Mouse (Mus musculus): ENCODE data around the gene Klk11. TPM values are rescaled to one million over a fixed set of nuclear protein-coding genes. Genes with fewer than 3 reads are reported as not detected.

The Klk11 gene
- polyA plus RNA-seq, 1 experiment from 2014 or later, result 1.7 TPM

GRCm38 (mm10) chr7:43785286-43785685 lies 10.9 kb downstream of the Klk11 start:
- no peak overlapping the region for H3K27ac ChIP-seq (ENCODE audit: low read length)
- H3K36me3 ChIP-seq (ENCODE audit: control insufficient read depth, insufficient read depth, low read length), result no peaks in the 10 kb centered on the region
- H3K4me1 ChIP-seq (ENCODE audit: control insufficient read depth, insufficient read depth, low read length), result peaks cover 9% of the 10 kb centered on the region; the same call in 1 of the 2 replicates
- no peak overlapping the region for H3K4me3 ChIP-seq (ENCODE audit: low read length)
- WGBS, result 82% methylated on average over 1 of the region's 1 CpGs
- H3K9ac ChIP-seq (ENCODE audit: low read depth, low read length), result no peak overlapping the region
- peaks cover 5% of the 10 kb centered on the region; the same call in 1 of the 2 replicates for H3K27me3 ChIP-seq (replicated peaks; ENCODE audit: control insufficient read depth, insufficient read depth, low read length)
- no peak for ATAC-seq
- no peak overlapping the region for H3K4me2 ChIP-seq (ENCODE audit: low read depth, low read length)
- H3K9me3 ChIP-seq (ENCODE audit: control insufficient read depth, low read length), result no peaks in the 10 kb centered on the region

- 70% methylated on average over 3 of the region's 3 CpGs for WGBS
- no peak overlapping the region for H3K4me2 ChIP-seq (ENCODE audit: low read depth, low read length)
- H3K4me3 ChIP-seq (ENCODE audit: low read length), result no peak overlapping the region
- no peaks in the 10 kb centered on the region for H3K9me3 ChIP-seq (ENCODE audit: control insufficient read depth, low read length)
- ATAC-seq, result no peak
- H3K4me1 ChIP-seq (ENCODE audit: control insufficient read depth, insufficient read depth, low read length), result no peaks in the 10 kb centered on the region
- H3K9ac ChIP-seq (ENCODE audit: low read depth, low read length), result no peak overlapping the region
- no peaks in the 10 kb centered on the region for H3K36me3 ChIP-seq (ENCODE audit: control insufficient read depth, insufficient read depth, low read length)
- no peak overlapping the region for H3K27ac ChIP-seq (ENCODE audit: low read length)
- H3K27me3 ChIP-seq (replicated peaks; ENCODE audit: control insufficient read depth, insufficient read depth, low read length), result no peaks in the 10 kb centered on the region; the same call in 1 of the 2 replicates
Measured at GRCm38 (mm10) chr7:43788096-43788495, 13.7 kb downstream of the Klk11 start.

- H3K9ac ChIP-seq (ENCODE audit: low read depth, low read length), result no peak overlapping the region
- H3K4me2 ChIP-seq (ENCODE audit: low read depth, low read length), result no peak overlapping the region
- no peak for ATAC-seq
- H3K36me3 ChIP-seq (ENCODE audit: control insufficient read depth, insufficient read depth, low read length), result no peaks in the 10 kb centered on the region
- H3K27me3 ChIP-seq (replicated peaks; ENCODE audit: control insufficient read depth, insufficient read depth, low read length), result no peaks in the 10 kb centered on the region
- H3K4me3 ChIP-seq (ENCODE audit: low read length), result no peak overlapping the region
- WGBS, result 66% methylated on average over 2 of the region's 2 CpGs
- H3K9me3 ChIP-seq (ENCODE audit: control insufficient read depth, low read length), result no peaks in the 10 kb centered on the region
- no peak overlapping the region for H3K27ac ChIP-seq (ENCODE audit: low read length)
- no peaks in the 10 kb centered on the region for H3K4me1 ChIP-seq (ENCODE audit: control insufficient read depth, insufficient read depth, low read length)
Measured at GRCm38 (mm10) chr7:43789295-43789694, 14.9 kb downstream of the Klk11 start.

GRCm38 (mm10) chr7:43791591-43791990 lies 17.2 kb downstream of the Klk11 start, which contains the start of gene Klk9:
Klk9 (plus strand) TSS chr7:43791891.
- no peak within 1 kb of the TSS for H3K27ac ChIP-seq (ENCODE audit: low read length)
- 74% methylated on average over 7 of the region's 7 CpGs for WGBS
- no peak within 1 kb of the TSS for H3K4me3 ChIP-seq (ENCODE audit: low read length)
- no peak within 1 kb of the TSS for H3K4me2 ChIP-seq (ENCODE audit: low read depth, low read length)
- H3K27me3 ChIP-seq (replicated peaks; ENCODE audit: control insufficient read depth, insufficient read depth, low read length), result 0 out of 2 replicates have a peak, but pooled peaks cover 3% of the 10 kb centered on the region
- peaks cover 4% of the 10 kb centered on the region for H3K4me1 ChIP-seq (ENCODE audit: control insufficient read depth, insufficient read depth, low read length)
- H3K36me3 ChIP-seq (ENCODE audit: control insufficient read depth, insufficient read depth, low read length), result no peaks in the 10 kb centered on the region
- no peaks in the 10 kb centered on the region for H3K9me3 ChIP-seq (ENCODE audit: control insufficient read depth, low read length)
- ATAC-seq, result no peak
- no peak within 1 kb of the TSS for H3K9ac ChIP-seq (ENCODE audit: low read depth, low read length)

- Histone ChIP-seq H3K4me3 (ENCODE audit: low read length) (peak overlapping the region; percentile 57), H3K4me1 (ENCODE audit: control insufficient read depth, insufficient read depth, low read length) (peaks cover 8% of the 10 kb centered on the region), H3K9ac (ENCODE audit: low read depth, low read length) (no peak overlapping the region; the same call in 1 of the 2 replicates), H3K9me3 (ENCODE audit: control insufficient read depth, low read length) (no peaks in the 10 kb centered on the region), H3K36me3 (ENCODE audit: control insufficient read depth, insufficient read depth, low read length) (no peaks in the 10 kb centered on the region), H3K27ac (ENCODE audit: low read length) (no peak overlapping the region), H3K4me2 (ENCODE audit: low read depth, low read length) (peak overlapping the region; percentile 88), H3K27me3 (replicated peaks; ENCODE audit: control insufficient read depth, insufficient read depth, low read length) (0 out of 2 replicates have a peak, but pooled peaks cover 3% of the 10 kb centered on the region)
- ATAC-seq, result 0 out of 2 replicates have a peak, but pooled peaks have one; percentile 14
- 8% methylated on average over 8 of the region's 8 CpGs for WGBS
Measured at GRCm38 (mm10) chr7:43796355-43796754, 22.0 kb downstream of the Klk11 start.

- Histone ChIP-seq H3K27me3 (replicated peaks; ENCODE audit: control insufficient read depth, insufficient read depth, low read length) (0 out of 2 replicates have a peak, but pooled peaks cover 3% of the 10 kb centered on the region), H3K9me3 (ENCODE audit: control insufficient read depth, low read length) (no peaks in the 10 kb centered on the region), H3K36me3 (ENCODE audit: control insufficient read depth, insufficient read depth, low read length) (no peaks in the 10 kb centered on the region), H3K27ac (ENCODE audit: low read length) (no peak within 1 kb of the TSS), H3K4me3 (ENCODE audit: low read length) (peak within 1 kb of the TSS; percentile 57), H3K4me2 (ENCODE audit: low read depth, low read length) (peak within 1 kb of the TSS; percentile 88), H3K4me1 (ENCODE audit: control insufficient read depth, insufficient read depth, low read length) (peaks cover 8% of the 10 kb centered on the region), H3K9ac (ENCODE audit: low read depth, low read length) (peak within 1 kb of the TSS; percentile 58; the same call in 1 of the 2 replicates)
- WGBS, result under 1% methylated on average over 28 of the region's 28 CpGs
- peak; percentile 57; the same call in 1 of the 2 replicates for ATAC-seq
Measured at GRCm38 (mm10) chr7:43797333-43797769, 22.9 kb downstream of the Klk11 start, which contains the start of gene Klk8. Klk8 (plus strand) TSS chr7:43797577.

GRCm38 (mm10) chr7:43797844-43798462 lies 23.5 kb downstream of the Klk11 start:
- no peaks in the 10 kb centered on the region for H3K9me3 ChIP-seq (ENCODE audit: control insufficient read depth, low read length)
- H3K36me3 ChIP-seq (ENCODE audit: control insufficient read depth, insufficient read depth, low read length), result no peaks in the 10 kb centered on the region
- H3K4me3 ChIP-seq (ENCODE audit: low read length), result peak overlapping the region; percentile 57
- H3K27ac ChIP-seq (ENCODE audit: low read length), result no peak overlapping the region
- H3K4me1 ChIP-seq (ENCODE audit: control insufficient read depth, insufficient read depth, low read length), result peaks cover 8% of the 10 kb centered on the region
- peak overlapping the region; percentile 88 for H3K4me2 ChIP-seq (ENCODE audit: low read depth, low read length)
- 0 out of 2 replicates have a peak, but pooled peaks have one; percentile 16 for ATAC-seq
- 35% methylated on average over 13 of the region's 13 CpGs for WGBS
- 0 out of 2 replicates have a peak, but pooled peaks cover 3% of the 10 kb centered on the region for H3K27me3 ChIP-seq (replicated peaks; ENCODE audit: control insufficient read depth, insufficient read depth, low read length)
- H3K9ac ChIP-seq (ENCODE audit: low read depth, low read length), result peak overlapping the region; percentile 58; the same call in 1 of the 2 replicates

- Histone ChIP-seq H3K27ac (ENCODE audit: low read length) (no peak overlapping the region), H3K27me3 (replicated peaks; ENCODE audit: control insufficient read depth, insufficient read depth, low read length) (0 out of 2 replicates have a peak, but pooled peaks cover 3% of the 10 kb centered on the region), H3K4me3 (ENCODE audit: low read length) (no peak overlapping the region), H3K36me3 (ENCODE audit: control insufficient read depth, insufficient read depth, low read length) (no peaks in the 10 kb centered on the region), H3K4me1 (ENCODE audit: control insufficient read depth, insufficient read depth, low read length) (peaks cover 8% of the 10 kb centered on the region), H3K9ac (ENCODE audit: low read depth, low read length) (no peak overlapping the region), H3K4me2 (ENCODE audit: low read depth, low read length) (no peak overlapping the region), H3K9me3 (ENCODE audit: control insufficient read depth, low read length) (no peaks in the 10 kb centered on the region)
- ATAC-seq, result no peak
- WGBS, result 77% methylated on average over 7 of the region's 7 CpGs
Measured at GRCm38 (mm10) chr7:43799876-43800275, 25.5 kb downstream of the Klk11 start.

- no peak within 1 kb of the TSS for H3K4me2 ChIP-seq (ENCODE audit: low read depth, low read length)
- no peaks in the 10 kb centered on the region for H3K9me3 ChIP-seq (ENCODE audit: control insufficient read depth, low read length)
- WGBS, result 46% methylated on average over 5 of the region's 5 CpGs
- no peak within 1 kb of the TSS for H3K9ac ChIP-seq (ENCODE audit: low read depth, low read length)
- H3K27ac ChIP-seq (ENCODE audit: low read length), result no peak within 1 kb of the TSS
- no peak within 1 kb of the TSS for H3K4me3 ChIP-seq (ENCODE audit: low read length)
- no peaks in the 10 kb centered on the region for H3K36me3 ChIP-seq (ENCODE audit: control insufficient read depth, insufficient read depth, low read length)
- no peak for ATAC-seq
- no peaks in the 10 kb centered on the region for H3K27me3 ChIP-seq (replicated peaks; ENCODE audit: control insufficient read depth, insufficient read depth, low read length)
- no peaks in the 10 kb centered on the region for H3K4me1 ChIP-seq (ENCODE audit: control insufficient read depth, insufficient read depth, low read length)
Measured at GRCm38 (mm10) chr7:43810994-43811393, 36.6 kb downstream of the Klk11 start, which contains the start of gene Klk7. Klk7 (plus strand) TSS chr7:43811294.
